Mouse (Mus musculus): ENCODE measurements around the gene Gm20547.

- TF ChIP-seq POLR2A (IDR thresholded peaks at IDR 0.05; ENCODE audit: insufficient read length, low read depth) (no peak), TCF12 (IDR thresholded peaks at IDR 0.05; ENCODE audit: insufficient read depth, poor library complexity, severe bottlenecking) (no peak), POLR2AphosphoS2 (IDR thresholded peaks at IDR 0.05; ENCODE audit: insufficient read length, low read depth) (no peak), MAX (IDR thresholded peaks at IDR 0.05; ENCODE audit: low read depth) (no peak)
Measured at GRCm38 (mm10) chr17:34917188-34917587, 35.3 kb upstream of the Gm20547 start.
